Mouse (Mus musculus): ENCODE data around the gene Dok7.

GRCm38 (mm10) chr5:35043110-35043451, 13.5 kb upstream of the Dok7 start:
- TF ChIP-seq CTCF (conservative IDR thresholded peaks at IDR 0.05; ENCODE audit: low read length) (peak; percentile 45), POU5F1 (IDR thresholded peaks at IDR 0.05; ENCODE audit: borderline replicate concordance, low read length) (no peak)

Measured in E14TG2a.4 (cell line).